Mouse (Mus musculus) liver, adult 2 months (tissue): Measurements from ENCODE around the gene Psme1. TPM values are rescaled to one million over a fixed set of nuclear protein-coding genes. Genes with fewer than 3 reads are reported as not detected.
A peak's percentile ranks its signal among the peaks of the same experiment; 100 is the strongest.

Experiments
- DNase-seq: peaks from one replicate; pipeline ENCODE4 v3.0.0-alpha.2; 2011; ENCODE audit warnings: low read depth, low spot score; ENCODE audit errors: extremely low read depth
- H3K27ac ChIP-seq: fragments of 200-500 bp; replicated peaks from 2 replicates; pipeline ENCODE4 v1.5.1; 2012; ENCODE audit warnings: low read depth, mild to moderate bottlenecking, control low read depth, inconsistent platforms, low read length; ENCODE audit not compliant: insufficient read depth
- H3K27me3 ChIP-seq: fragments of 200-500 bp; 2 replicates; pipeline ENCODE4 v1.6.1; 2012; ENCODE audit warnings: mild to moderate bottlenecking, moderate library complexity, low read length, inconsistent platforms; ENCODE audit not compliant: control insufficient read depth, insufficient read depth
- H3K36me3 ChIP-seq: fragments of 200-500 bp; 2 replicates; pipeline ENCODE4 v1.6.1; 2012; ENCODE audit warnings: low read length, inconsistent platforms; ENCODE audit not compliant: control insufficient read depth, insufficient read depth
- H3K4me1 ChIP-seq: fragments of 200-500 bp; 2 replicates; pipeline ENCODE4 v1.6.1; 2011; ENCODE audit warnings: low read length; ENCODE audit not compliant: control insufficient read depth, insufficient read depth
- H3K4me3 ChIP-seq: fragments of 200-500 bp; 2 replicates; pipeline ENCODE4 v1.5.1; 2011; ENCODE audit warnings: low read depth, mild to moderate bottlenecking, control low read depth, low read length, moderate library complexity; ENCODE audit not compliant: insufficient read depth
- H3K79me2 ChIP-seq: fragments of 200-500 bp; 2 replicates; pipeline ENCODE4 v1.6.1; 2012; ENCODE audit warnings: inconsistent platforms, mild to moderate bottlenecking, low read length, moderate library complexity; ENCODE audit not compliant: control insufficient read depth, insufficient read depth
- H3K9ac ChIP-seq: fragments of 200-500 bp; 2 replicates; pipeline ENCODE4 v1.6.1; 2012; ENCODE audit warnings: low read depth, mild to moderate bottlenecking, control low read depth, inconsistent platforms, low read length
- CTCF ChIP-seq: fragments of 200-500 bp; IDR thresholded peaks from 2 replicates; pipeline ENCODE4 v1.5.1; 2011; ENCODE audit warnings: low read depth, low read length, control low read depth
- POLR2A ChIP-seq: fragments of 200-500 bp; IDR thresholded peaks from 2 replicates; pipeline ENCODE4 v1.6.1; 2011; ENCODE audit warnings: low read length, control low read depth; ENCODE audit not compliant: insufficient read depth; ENCODE audit errors: extremely low read depth
- WGBS: fragments of 180-500 bp; shearing (Covaris S2); methylation state at CpG from one replicate; pipeline ENCODE4 v1.1.7; 2018; 5-methylcytosine and 5-hydroxymethylcytosine counted together
- polyA plus RNA-seq: library from polyadenylated mRNA; depleted of rRNA; stranded (reverse); fragments of >200 nt; gene quantifications from 2 replicates; pipeline ENCODE4 v1.2.3, GENCODE M21; 2012
- total RNA-seq: library from RNA; depleted of rRNA; stranded (reverse); fragments of >200 nt; gene quantifications from 2 replicates; pipeline ENCODE4 v1.2.3, GENCODE M21; 2014

Gene Psme1
- total and polyA plus RNA-seq, 2 experiments, result 59.9 to 94.2 TPM

DNA sequence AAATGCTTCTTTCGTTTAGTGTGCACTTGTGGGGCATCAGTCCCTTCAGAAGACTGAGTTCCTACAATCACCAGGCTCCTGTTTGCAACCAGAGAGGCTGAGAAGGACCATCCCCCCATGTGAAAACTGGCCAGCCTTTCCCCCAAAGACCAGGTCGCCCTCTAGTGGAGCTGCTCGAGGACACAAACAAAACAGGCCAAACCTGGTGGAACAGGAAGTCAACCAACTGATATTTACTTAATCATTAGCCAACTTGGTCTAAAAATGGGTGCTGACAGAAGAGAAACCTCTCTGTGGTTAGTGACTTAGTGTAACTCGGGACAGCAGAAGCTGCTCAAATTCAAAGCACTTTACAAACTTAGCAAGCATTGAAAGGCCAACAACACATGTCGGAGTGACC, 20.9 kb upstream of the Psme1 start:
- Histone ChIP-seq H3K9ac (peak overlapping the region; percentile 69), H3K36me3 (no peaks in the 10 kb centered on the region), H3K79me2 (peaks cover 10% of the 10 kb centered on the region), H3K4me3 (no peak overlapping the region), H3K27me3 (no peaks in the 10 kb centered on the region), H3K27ac (peak overlapping the region; percentile 87), H3K4me1 (peaks cover 10% of the 10 kb centered on the region)
- WGBS, result 4% methylated on average over 5 of the region's 5 CpGs
- TF ChIP-seq CTCF, result peak; percentile 94
- TF ChIP-seq POLR2A, result no peak
- DNase-seq, result peak; percentile 92

- Histone ChIP-seq H3K9ac (peak overlapping the region; percentile 16; the same call in 1 of the 2 replicates), H3K36me3 (no peaks in the 10 kb centered on the region), H3K27ac (peak overlapping the region; percentile 87), H3K4me3 (no peak overlapping the region), H3K4me1 (peaks cover 10% of the 10 kb centered on the region), H3K79me2 (peaks cover 14% of the 10 kb centered on the region), H3K27me3 (no peaks in the 10 kb centered on the region)
- TF ChIP-seq POLR2A (no peak), CTCF (no peak)
- WGBS, result 71% methylated on average over 3 of the region's 3 CpGs
- DNase-seq, result no peak
Measured at GRCm38 (mm10) chr14:55557587-55557986, 20.3 kb upstream of the Psme1 start.

DNA sequence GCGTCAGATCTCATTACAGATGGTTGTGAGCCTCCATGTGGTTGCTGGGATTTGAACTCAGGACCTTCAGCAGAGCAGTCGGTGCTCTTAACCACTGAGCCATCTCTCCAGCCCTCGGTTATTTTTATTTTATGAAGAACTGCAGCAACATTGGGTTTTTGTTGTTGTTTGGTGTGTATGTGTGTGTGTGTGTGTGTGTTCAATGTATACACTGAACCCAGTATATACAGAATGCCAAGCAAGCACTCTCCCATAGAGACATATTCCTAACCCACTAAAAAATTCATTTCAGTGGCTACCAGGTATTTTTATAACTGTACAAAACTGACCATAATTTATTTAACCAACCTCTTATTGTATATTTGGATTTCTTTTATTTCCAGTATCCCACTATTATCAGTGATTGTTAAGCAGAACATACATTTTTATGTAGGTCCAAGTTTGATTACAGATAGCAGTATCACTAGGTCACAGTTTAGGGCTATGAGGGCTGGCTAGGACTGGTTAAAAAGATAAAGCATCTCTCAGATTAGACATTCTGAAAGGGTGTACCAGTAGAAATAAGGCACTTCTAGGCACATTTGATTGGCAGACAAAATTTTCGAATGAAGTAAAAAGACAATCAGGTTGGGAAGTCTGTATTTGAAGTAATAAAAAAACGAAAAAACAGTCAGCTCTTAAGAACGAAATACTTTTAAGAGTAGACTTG, 19.0 kb upstream of the Psme1 start:
- peaks cover 9% of the 10 kb centered on the region for H3K36me3 ChIP-seq
- peaks cover 13% of the 10 kb centered on the region for H3K4me1 ChIP-seq
- no peaks in the 10 kb centered on the region for H3K27me3 ChIP-seq
- H3K27ac ChIP-seq, result no peak overlapping the region
- TF ChIP-seq POLR2A (no peak), CTCF (no peak)
- WGBS, result 49% methylated on average over 6 of the region's 6 CpGs
- no peak for DNase-seq
- peak overlapping the region; percentile 81; the same call in 1 of the 2 replicates for H3K4me3 ChIP-seq
- no peak overlapping the region for H3K9ac ChIP-seq
- H3K79me2 ChIP-seq, result peaks cover 16% of the 10 kb centered on the region

DNA sequence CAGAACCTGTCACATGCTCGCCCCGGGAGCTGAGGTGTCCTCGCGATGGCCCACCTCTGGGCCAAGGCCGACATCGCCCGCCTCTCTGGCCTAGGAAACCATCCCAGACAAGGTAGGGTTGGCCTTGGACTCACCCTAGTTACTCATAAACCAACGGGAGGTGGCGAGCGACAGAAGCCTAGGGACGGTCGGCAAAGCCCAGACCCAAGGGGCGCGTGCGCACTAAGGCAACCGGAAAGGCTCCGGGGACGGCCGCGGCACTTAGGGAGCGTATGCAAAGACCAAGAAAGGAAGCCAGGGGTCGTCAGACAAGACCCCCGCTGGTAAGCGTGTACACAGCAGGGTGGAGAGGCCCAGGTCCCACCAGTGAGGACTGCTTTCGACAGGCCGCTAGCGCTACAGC, 18.1 kb upstream of the Psme1 start, which contains the start of gene Dcaf11:
Gene Dcaf11, plus strand, starts transcription at position 208 of the 403 bp plus-strand sequence.
- Histone ChIP-seq H3K4me1 (peaks cover 13% of the 10 kb centered on the region), H3K27ac (peak within 1 kb of the TSS; percentile 98), H3K36me3 (peaks cover 18% of the 10 kb centered on the region), H3K79me2 (peaks cover 16% of the 10 kb centered on the region), H3K27me3 (no peaks in the 10 kb centered on the region), H3K4me3 (peak within 1 kb of the TSS; percentile 81), H3K9ac (peak within 1 kb of the TSS; percentile 91)
- TF ChIP-seq CTCF, result peak; percentile 12; the same call in 1 of the 2 replicates
- TF ChIP-seq POLR2A, result peak; percentile 53
- 0% methylated on average over 27 of the region's 27 CpGs for WGBS
- peak; percentile 94 for DNase-seq

- peak within 1 kb of the TSS; percentile 91 for H3K9ac ChIP-seq
- TF ChIP-seq POLR2A (0 out of 2 replicates have a peak, but pooled peaks have one; percentile 20), CTCF (no peak)
- peak within 1 kb of the TSS; percentile 81 for H3K4me3 ChIP-seq
- H3K27me3 ChIP-seq, result no peaks in the 10 kb centered on the region
- WGBS, result under 1% methylated on average over 51 of the region's 51 CpGs
- DNase-seq, result peak; percentile 99
- H3K4me1 ChIP-seq, result peaks cover 13% of the 10 kb centered on the region
- peaks cover 16% of the 10 kb centered on the region for H3K79me2 ChIP-seq
- peak within 1 kb of the TSS; percentile 98 for H3K27ac ChIP-seq
- peaks cover 25% of the 10 kb centered on the region for H3K36me3 ChIP-seq
Measured at GRCm38 (mm10) chr14:55560202-55561073, 17.5 kb upstream of the Psme1 start, which contains the start of gene A730061H03Rik. A730061H03Rik (minus strand) TSS chr14:55560406.
